Comparison of ENCODE assay signal across 19 mouse cellular contexts in genomic region chr2:14888406-14889195, GRCm38 (mm10).
DNase-seq lines count a peak whose midpoint lies in the region; ATAC-seq and TF ChIP-seq lines count a peak whose summit lies in the region.
"Had no signal": no experiment of that assay in that cellular context is flagged by ENCODE, and none has a peak within 500 bp of the region (broad histone marks: within the 10 kb centered on the region; RNA-seq: fewer than 3 reads in every experiment).

No protein-coding gene starts in this region.

- no peaks in the 10 kb centered on the region for H3K27me3 ChIP-seq in kidney, embryonic 15.5 days
- H3K27me3 ChIP-seq in C2C12 (ENCODE audit: control insufficient read depth, insufficient read depth, insufficient read length): no peaks in the 10 kb centered on the region
- no peaks in the 10 kb centered on the region for H3K27me3 ChIP-seq in embryonic facial prominence, embryonic 15.5 days
- H3K27me3 ChIP-seq: hindbrain, embryonic 13.5 days; midbrain, embryonic 12.5 days had no signal

- ATAC-seq in kidney, embryonic 15.5 days (replicated peaks; ENCODE audit: low FRiP score): peak; percentile 90
- peak; percentile 39; the same call in 1 of the 2 replicates for ATAC-seq in embryonic facial prominence, embryonic 15.5 days (ENCODE audit: insufficient number of reproducible peaks, low FRiP score, low TSS enrichment, low read depth)

- H3K36me3 ChIP-seq in kidney, embryonic 15.5 days: no peaks in the 10 kb centered on the region
- H3K36me3 ChIP-seq in C2C12 (ENCODE audit: control insufficient read depth, insufficient read depth): no peaks in the 10 kb centered on the region
- H3K36me3 ChIP-seq in embryonic facial prominence, embryonic 15.5 days: no peaks in the 10 kb centered on the region
- H3K36me3 ChIP-seq: hindbrain, embryonic 13.5 days; midbrain, embryonic 12.5 days had no signal

- 0 out of 2 replicates have a peak, but pooled peaks cover 5% of the 10 kb centered on the region for H3K4me1 ChIP-seq in kidney, embryonic 15.5 days
- no peaks in the 10 kb centered on the region for H3K4me1 ChIP-seq in embryonic facial prominence, embryonic 15.5 days
- H3K4me1 ChIP-seq: hindbrain, embryonic 13.5 days; midbrain, embryonic 12.5 days had no signal

- no peaks in the 10 kb centered on the region for H3K79me3 ChIP-seq in C2C12 (ENCODE audit: low read depth)

- no peak overlapping the region for H3K27ac ChIP-seq in kidney, embryonic 15.5 days
- no peak overlapping the region for H3K27ac ChIP-seq in embryonic facial prominence, embryonic 15.5 days (replicated peaks)
- H3K27ac ChIP-seq: hindbrain, embryonic 13.5 days; layer of hippocampus, adult 2 months; macrophage; midbrain, embryonic 12.5 days had no signal

- TF ChIP-seq CTCF in C2C12 (IDR thresholded peaks at IDR 0.05; ENCODE audit: control insufficient read depth, insufficient read depth, insufficient read length): no peak

- H3K79me2 ChIP-seq in C2C12 (ENCODE audit: control insufficient read depth, insufficient read depth): no peaks in the 10 kb centered on the region

- no peak overlapping the region for H3ac ChIP-seq in C2C12 (ENCODE audit: control insufficient read depth, insufficient read length, low read depth)

- WGBS in kidney, embryonic 15.5 days: 19% methylated on average over 4 of the region's 4 CpGs
- WGBS in embryonic facial prominence, embryonic 15.5 days: 32% methylated on average over 4 of the region's 4 CpGs

- no peak overlapping the region for H3K4me3 ChIP-seq in kidney, embryonic 15.5 days (replicated peaks)
- H3K4me3 ChIP-seq in C2C12 (ENCODE audit: insufficient read depth, poor library complexity, severe bottlenecking): no peak overlapping the region
- no peak overlapping the region for H3K4me3 ChIP-seq in embryonic facial prominence, embryonic 15.5 days (replicated peaks)
- H3K4me3 ChIP-seq: hindbrain, embryonic 13.5 days; layer of hippocampus, adult 2 months; midbrain, embryonic 12.5 days had no signal

- no peak overlapping the region for H3K9ac ChIP-seq in kidney, embryonic 15.5 days
- H3K9ac ChIP-seq in embryonic facial prominence, embryonic 15.5 days: no peak overlapping the region
- H3K9ac ChIP-seq: hindbrain, embryonic 13.5 days; midbrain, embryonic 12.5 days had no signal

- intact Hi-C loops in heart, postnatal 10 days (cut with DNase I): no loop called here

- DNase-seq in kidney, postnatal 25 days: no peak
- DNase-seq in lung, postnatal 4 days: peak; percentile 42 to 58
- DNase-seq in right cerebral cortex, postnatal 14 days: no peak
- DNase-seq in thymus, postnatal 10 days (ENCODE audit: low spot score in 2 of 2): no peak
- no peak for DNase-seq in heart, postnatal 10 days
- DNase-seq: B cell, adult 2 months; cerebellum, adult 9-11 months; gastrocnemius, postnatal 14 days; left cerebral cortex, postnatal 4 days; right cerebral cortex, postnatal 4 days; thymus, adult 18-20 months had no signal

- no peak overlapping the region for H3K4me2 ChIP-seq in kidney, embryonic 15.5 days
- H3K4me2 ChIP-seq in embryonic facial prominence, embryonic 15.5 days (replicated peaks): no peak overlapping the region
- H3K4me2 ChIP-seq: hindbrain, embryonic 13.5 days; liver, embryonic 11.5 days; midbrain, embryonic 12.5 days had no signal

- H3K9me3 ChIP-seq in kidney, embryonic 15.5 days (replicated peaks): no peaks in the 10 kb centered on the region
- H3K9me3 ChIP-seq in embryonic facial prominence, embryonic 15.5 days (replicated peaks): no peaks in the 10 kb centered on the region
- H3K9me3 ChIP-seq: hindbrain, embryonic 13.5 days; midbrain, embryonic 12.5 days had no signal

TF ChIP-seq in C2C12, 6 proteins besides CTCF, POLR2A, EP300 and RAD21:
- peak; percentile 13 for TF ChIP-seq MYOD1 (IDR thresholded peaks at IDR 0.05; ENCODE audit: control insufficient read depth, insufficient read length, low read depth)
- no peak for TF ChIP-seq MAX (IDR thresholded peaks at IDR 0.05)

Comparison
In these comparisons a context has a peak if more than half of its experiments do, and no peak if none do; other contexts are left out.
1. DNase-seq: peak in lung, postnatal 4 days (2 of 2); none in kidney, postnatal 25 days (0 of 2), right cerebral cortex, postnatal 14 days (single experiment), thymus, postnatal 10 days (0 of 2) and heart, postnatal 10 days (0 of 2).